Mouse (Mus musculus) midbrain, embryonic 13.5 days (tissue): ENCODE results near the gene Gm12845. TPM values are rescaled to one million over a fixed set of nuclear protein-coding genes. Genes with fewer than 3 reads are reported as not detected.

Experiments
- ATAC-seq: fragments of 200-750 bp; cut with Nextera tagmentation; 2 replicates; pipeline ENCODE4 v1.8.0; 2017; ENCODE audit warnings: mild to moderate bottlenecking, moderate TSS enrichment, moderate library complexity
- H3K27ac ChIP-seq: fragments of 300-500 bp; sonication (generic); 2 replicates; pipeline ENCODE4 v1.5.1; 2015; ENCODE audit warnings: inconsistent platforms, mild to moderate bottlenecking, moderate library complexity
- H3K27me3 ChIP-seq: fragments of 300-500 bp; sonication (generic); 2 replicates; pipeline ENCODE4 v1.6.1; 2015; ENCODE audit warnings: mild to moderate bottlenecking, inconsistent platforms
- H3K36me3 ChIP-seq: fragments of 300-500 bp; sonication (generic); 2 replicates; pipeline ENCODE4 v1.6.1; 2015; ENCODE audit warnings: mild to moderate bottlenecking, inconsistent platforms
- H3K4me1 ChIP-seq: fragments of 300-500 bp; sonication (generic); replicated peaks from 2 replicates; pipeline ENCODE4 v1.6.1; 2015; ENCODE audit warnings: inconsistent platforms
- H3K4me2 ChIP-seq: fragments of 300-500 bp; sonication (generic); replicated peaks from 2 replicates; pipeline ENCODE4 v1.6.1; 2015; ENCODE audit warnings: moderate library complexity, mild to moderate bottlenecking, inconsistent platforms
- H3K4me3 ChIP-seq: fragments of 300-500 bp; sonication (generic); replicated peaks from 2 replicates; pipeline ENCODE4 v1.5.1; 2015; ENCODE audit warnings: mild to moderate bottlenecking, inconsistent platforms
- H3K9ac ChIP-seq: fragments of 300-500 bp; sonication (generic); replicated peaks from 2 replicates; pipeline ENCODE4 v1.6.1; 2015; ENCODE audit warnings: mild to moderate bottlenecking, inconsistent platforms
- H3K9me3 ChIP-seq: fragments of 300-500 bp; sonication (generic); 2 replicates; pipeline ENCODE4 v1.6.1; 2016; ENCODE audit warnings: mild to moderate bottlenecking, inconsistent platforms
- WGBS: fragments of 180-500 bp; shearing (Covaris S2); methylation state at CpG from one replicate; pipeline ENCODE4 v1.1.7; 2015; 5-methylcytosine and 5-hydroxymethylcytosine counted together
- polyA plus RNA-seq: library from polyadenylated mRNA; unstranded; fragments of >200 nt; fragmentation: Nextera tagmentation; extraction: Ambion mirVana; gene quantifications from 2 replicates; pipeline ENCODE4 v1.2.1, GENCODE M21; 2015

Gm12845 gene
- polyA plus RNA-seq, result not detected in 2 replicates

DNA sequence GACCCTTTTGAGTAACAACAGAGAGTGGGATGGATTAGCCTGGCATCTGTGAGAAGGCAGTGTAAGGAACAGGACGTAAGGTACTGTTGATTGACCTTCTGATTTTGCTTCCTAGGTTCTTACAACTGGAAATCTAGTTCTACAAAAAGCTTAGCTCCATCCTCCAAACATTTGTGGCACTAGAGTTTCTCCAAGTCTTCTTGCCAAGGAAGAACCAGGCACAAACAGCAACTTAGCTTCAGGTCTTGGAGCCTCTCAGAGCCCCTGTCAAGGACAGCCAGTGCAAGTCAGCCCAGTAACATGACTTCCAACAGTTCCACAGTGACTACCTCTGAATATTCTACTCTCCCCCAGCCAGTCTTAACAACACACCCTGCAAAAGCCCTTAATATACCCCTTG lies at the start of gene Gm12845:
Gm12845 (plus strand) TSS at position 301 of the 400 bp plus-strand sequence.
- H3K4me2 ChIP-seq, result no peak within 1 kb of the TSS

DNA sequence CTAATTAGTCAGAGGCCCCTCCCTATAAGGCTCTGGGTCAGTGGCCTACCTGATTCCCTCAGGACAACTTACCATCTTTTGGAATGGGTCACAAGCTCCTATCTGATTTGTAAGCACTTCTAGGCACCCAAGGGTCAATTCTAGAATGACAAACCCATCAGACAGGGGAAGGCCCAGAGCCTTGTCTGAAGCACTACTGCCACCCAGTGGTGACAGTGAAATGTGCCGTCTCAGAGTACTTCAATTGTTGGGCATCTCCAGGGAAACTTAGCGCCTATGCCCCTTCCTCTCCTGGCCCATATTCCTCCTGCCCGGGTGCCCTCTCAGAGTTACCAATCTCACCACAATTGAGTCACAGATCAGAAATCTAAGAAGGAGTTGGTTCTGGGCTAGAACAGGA lies 47.3 kb upstream of the Gm12845 start:
- Histone ChIP-seq H3K9ac (no peak overlapping the region), H3K36me3 (peaks cover 74% of the 10 kb centered on the region), H3K27ac (no peak overlapping the region), H3K27me3 (no peaks in the 10 kb centered on the region), H3K4me2 (no peak overlapping the region), H3K4me1 (peaks cover 13% of the 10 kb centered on the region), H3K9me3 (no peaks in the 10 kb centered on the region), H3K4me3 (no peak overlapping the region)
- ATAC-seq, result peak; percentile 46; the same call in 1 of the 2 replicates
- 14% methylated on average over 3 of the region's 3 CpGs for WGBS

More for the DNA sequence above, at the start of gene Gm12845:
- WGBS, result 83% methylated on average over 1 of the region's 1 CpGs
- Histone ChIP-seq H3K27ac (no peak within 1 kb of the TSS), H3K4me1 (no peaks in the 10 kb centered on the region), H3K9me3 (no peaks in the 10 kb centered on the region), H3K9ac (no peak within 1 kb of the TSS), H3K4me3 (no peak within 1 kb of the TSS), H3K36me3 (no peaks in the 10 kb centered on the region), H3K27me3 (no peaks in the 10 kb centered on the region)
- ATAC-seq, result no peak

DNA sequence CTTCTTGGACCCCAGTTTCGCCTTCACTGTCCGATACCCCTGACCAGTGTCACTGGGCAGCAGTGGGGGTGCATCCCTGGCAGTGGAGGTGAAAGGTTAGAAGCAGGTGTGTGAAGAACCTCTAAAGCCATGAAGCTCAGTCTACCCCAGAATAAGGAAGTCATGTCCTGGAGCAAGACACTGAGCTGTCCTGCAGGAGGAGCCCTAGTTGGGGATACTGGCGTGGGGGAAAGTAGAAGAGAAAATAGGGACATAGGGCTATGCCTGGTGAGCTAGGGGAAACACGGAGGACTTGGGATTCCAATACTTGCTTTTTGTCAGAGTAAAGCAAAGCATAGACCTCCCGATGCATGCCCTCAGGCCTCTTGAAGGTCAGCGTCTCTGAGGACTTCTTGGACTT lies 43.2 kb upstream of the Gm12845 start:
- H3K9me3 ChIP-seq, result no peaks in the 10 kb centered on the region
- no peak overlapping the region for H3K9ac ChIP-seq
- WGBS, result 76% methylated on average over 6 of the region's 6 CpGs
- peaks cover 17% of the 10 kb centered on the region for H3K4me1 ChIP-seq
- H3K27me3 ChIP-seq, result no peaks in the 10 kb centered on the region
- H3K4me2 ChIP-seq, result peak overlapping the region; percentile 98
- no peak for ATAC-seq
- peaks cover 41% of the 10 kb centered on the region for H3K36me3 ChIP-seq
- peak overlapping the region; percentile 85 for H3K4me3 ChIP-seq
- H3K27ac ChIP-seq, result no peak overlapping the region

DNA sequence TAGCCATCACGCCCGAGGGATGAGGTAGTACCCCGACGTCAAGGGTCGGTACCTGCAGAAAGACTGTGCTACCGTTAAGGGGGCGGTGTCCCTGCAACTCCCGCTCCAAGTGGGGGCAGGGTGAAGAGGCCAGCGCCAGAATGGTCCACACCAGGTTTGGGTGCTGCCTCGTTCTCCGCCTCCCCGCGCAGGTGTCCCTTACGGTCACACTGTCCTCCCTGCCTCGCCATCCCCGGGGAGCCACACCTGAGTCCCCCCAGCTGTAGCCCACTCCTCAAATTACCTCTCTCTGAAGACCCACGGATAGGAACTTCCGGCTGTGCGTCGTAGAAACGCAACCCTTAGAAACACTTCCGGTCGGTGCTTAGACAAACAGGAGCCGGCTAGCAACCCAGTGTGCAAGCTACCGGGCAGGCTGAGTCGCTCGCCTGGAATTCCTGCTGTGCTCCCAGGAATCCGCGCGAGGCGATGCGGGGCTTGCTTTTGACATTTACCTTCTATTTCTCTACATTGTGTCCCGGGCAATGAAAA lies 42.2 kb upstream of the Gm12845 start, which contains the start of gene Dmap1:
Dmap1 (minus strand) TSS at position 343 of the 531 bp plus-strand sequence.
- Histone ChIP-seq H3K9ac (peak within 1 kb of the TSS; percentile 89), H3K27me3 (no peaks in the 10 kb centered on the region), H3K4me1 (peaks cover 17% of the 10 kb centered on the region), H3K27ac (0 out of 2 replicates have a peak within 1 kb of the TSS, but pooled peaks have one; percentile 21), H3K9me3 (no peaks in the 10 kb centered on the region), H3K4me3 (peak within 1 kb of the TSS; percentile 85), H3K4me2 (peak within 1 kb of the TSS; percentile 98), H3K36me3 (peaks cover 34% of the 10 kb centered on the region)
- WGBS, result under 1% methylated on average over 33 of the region's 33 CpGs
- ATAC-seq, result peak; percentile 91

DNA sequence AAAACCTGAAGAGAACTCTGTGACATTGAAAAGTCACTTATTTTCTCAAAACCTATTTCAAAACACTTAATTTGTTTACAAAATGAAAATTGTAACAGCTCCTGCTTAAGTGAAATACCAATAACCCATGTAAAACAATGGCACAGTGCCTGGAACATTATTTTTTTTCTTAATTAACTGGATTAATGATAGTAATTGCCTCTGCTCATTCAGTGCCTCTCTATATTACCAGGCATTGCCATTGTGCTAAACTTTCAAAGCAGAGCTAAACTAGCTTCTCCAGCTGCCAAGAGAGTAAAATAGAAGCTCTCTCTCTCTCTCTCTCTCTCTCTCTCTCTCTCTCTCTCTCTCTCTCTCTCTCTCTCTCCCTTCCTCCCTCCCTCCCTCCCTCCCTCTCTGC lies 41.7 kb upstream of the Gm12845 start:
- peak; percentile 43 for ATAC-seq
- H3K27me3 ChIP-seq, result no peaks in the 10 kb centered on the region
- 0 out of 2 replicates have a peak overlapping the region, but pooled peaks have one; percentile 21 for H3K27ac ChIP-seq
- no peaks in the 10 kb centered on the region for H3K9me3 ChIP-seq
- peaks cover 17% of the 10 kb centered on the region for H3K4me1 ChIP-seq
- H3K9ac ChIP-seq, result peak overlapping the region; percentile 89
- H3K4me2 ChIP-seq, result peak overlapping the region; percentile 98
- H3K4me3 ChIP-seq, result peak overlapping the region; percentile 85
- H3K36me3 ChIP-seq, result peaks cover 32% of the 10 kb centered on the region

DNA sequence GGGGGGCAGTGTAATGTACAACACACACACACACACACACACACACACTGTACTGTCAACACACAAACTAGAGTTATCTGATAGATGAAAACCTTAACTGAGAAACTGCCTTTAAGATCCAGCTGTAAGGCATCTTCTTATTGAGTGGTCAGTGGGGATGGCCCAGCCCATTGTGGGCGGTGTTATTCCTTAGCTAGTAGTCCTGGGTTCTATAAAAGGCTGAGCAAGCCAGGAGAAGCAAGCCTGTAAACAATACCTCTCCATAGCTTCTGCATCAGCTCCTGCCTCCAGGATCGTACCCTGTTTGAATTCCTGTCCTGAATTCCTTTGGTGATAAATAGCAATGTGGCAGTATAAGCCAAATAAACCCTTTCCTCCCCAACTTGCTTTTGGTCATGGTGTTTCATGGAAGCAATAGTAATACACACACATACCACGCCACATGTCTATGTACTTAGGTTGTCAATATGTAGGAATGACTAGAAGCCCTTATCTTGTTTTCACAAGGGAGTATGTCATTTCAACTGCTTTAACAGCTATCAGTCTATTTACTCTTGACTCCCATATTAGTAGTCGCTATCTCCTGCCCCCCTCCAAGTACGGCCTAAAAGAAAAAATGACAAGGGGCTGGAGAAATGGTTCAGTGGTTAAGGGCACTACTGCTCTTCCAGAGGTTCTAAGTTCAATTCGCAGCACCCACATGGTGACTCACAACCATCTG lies 41.0 kb upstream of the Gm12845 start:
- Histone ChIP-seq H3K27me3 (no peaks in the 10 kb centered on the region), H3K9me3 (no peaks in the 10 kb centered on the region), H3K36me3 (peaks cover 27% of the 10 kb centered on the region), H3K4me3 (no peak overlapping the region), H3K27ac (no peak overlapping the region), H3K9ac (no peak overlapping the region), H3K4me1 (peaks cover 17% of the 10 kb centered on the region), H3K4me2 (no peak overlapping the region)
- 84% methylated on average over 6 of the region's 6 CpGs for WGBS
- no peak for ATAC-seq

DNA sequence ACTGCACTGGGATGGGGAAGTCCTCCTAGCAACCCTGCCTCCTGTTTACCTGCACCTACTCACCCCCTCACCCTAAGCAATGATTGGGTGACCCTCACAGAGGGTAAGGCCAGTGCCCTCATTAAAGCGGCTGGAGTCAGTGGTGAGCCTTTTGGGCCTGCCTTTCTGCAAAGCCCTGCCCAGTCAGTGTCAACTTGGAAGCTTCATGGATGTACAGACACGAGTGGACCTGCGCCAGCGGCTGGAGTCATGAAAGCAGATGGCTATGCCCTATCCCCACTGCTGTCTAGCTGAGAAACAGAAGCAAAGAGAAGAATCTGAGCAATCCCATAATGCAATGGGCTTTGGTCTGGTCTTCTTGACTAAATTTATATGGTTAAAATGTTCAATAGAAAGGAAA lies 37.9 kb upstream of the Gm12845 start:
- Histone ChIP-seq H3K9me3 (no peaks in the 10 kb centered on the region), H3K4me3 (no peak overlapping the region), H3K27me3 (no peaks in the 10 kb centered on the region), H3K4me1 (peaks cover 7% of the 10 kb centered on the region), H3K36me3 (no peaks in the 10 kb centered on the region), H3K27ac (no peak overlapping the region), H3K9ac (no peak overlapping the region), H3K4me2 (no peak overlapping the region)
- WGBS, result 79% methylated on average over 4 of the region's 4 CpGs
- no peak for ATAC-seq

DNA sequence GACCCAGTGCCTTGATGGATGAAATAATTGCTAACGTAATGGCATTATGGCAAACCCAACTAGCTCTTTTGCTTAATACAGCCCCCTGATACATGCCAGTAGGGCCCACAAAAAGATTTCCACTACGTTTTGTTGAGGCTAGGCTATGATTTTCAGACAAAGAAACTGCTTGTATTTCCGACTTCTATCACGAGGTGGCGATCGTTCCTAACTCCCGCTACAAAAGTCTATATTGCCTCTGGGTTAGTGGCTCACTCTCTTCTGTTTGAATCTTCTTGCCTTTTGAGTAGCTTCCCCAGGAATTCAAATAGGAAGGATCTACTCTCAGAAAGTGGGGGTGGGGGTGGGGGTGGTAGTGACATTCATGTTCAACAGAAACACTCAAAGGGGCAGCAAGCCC lies 18.9 kb upstream of the Gm12845 start:
- 6% methylated on average over 7 of the region's 7 CpGs for WGBS
- H3K4me3 ChIP-seq, result no peak overlapping the region
- no peaks in the 10 kb centered on the region for H3K9me3 ChIP-seq
- no peak overlapping the region for H3K27ac ChIP-seq
- H3K4me1 ChIP-seq, result no peaks in the 10 kb centered on the region
- no peaks in the 10 kb centered on the region for H3K27me3 ChIP-seq
- ATAC-seq, result no peak
- H3K36me3 ChIP-seq, result no peaks in the 10 kb centered on the region
- H3K4me2 ChIP-seq, result no peak overlapping the region
- no peak overlapping the region for H3K9ac ChIP-seq

DNA sequence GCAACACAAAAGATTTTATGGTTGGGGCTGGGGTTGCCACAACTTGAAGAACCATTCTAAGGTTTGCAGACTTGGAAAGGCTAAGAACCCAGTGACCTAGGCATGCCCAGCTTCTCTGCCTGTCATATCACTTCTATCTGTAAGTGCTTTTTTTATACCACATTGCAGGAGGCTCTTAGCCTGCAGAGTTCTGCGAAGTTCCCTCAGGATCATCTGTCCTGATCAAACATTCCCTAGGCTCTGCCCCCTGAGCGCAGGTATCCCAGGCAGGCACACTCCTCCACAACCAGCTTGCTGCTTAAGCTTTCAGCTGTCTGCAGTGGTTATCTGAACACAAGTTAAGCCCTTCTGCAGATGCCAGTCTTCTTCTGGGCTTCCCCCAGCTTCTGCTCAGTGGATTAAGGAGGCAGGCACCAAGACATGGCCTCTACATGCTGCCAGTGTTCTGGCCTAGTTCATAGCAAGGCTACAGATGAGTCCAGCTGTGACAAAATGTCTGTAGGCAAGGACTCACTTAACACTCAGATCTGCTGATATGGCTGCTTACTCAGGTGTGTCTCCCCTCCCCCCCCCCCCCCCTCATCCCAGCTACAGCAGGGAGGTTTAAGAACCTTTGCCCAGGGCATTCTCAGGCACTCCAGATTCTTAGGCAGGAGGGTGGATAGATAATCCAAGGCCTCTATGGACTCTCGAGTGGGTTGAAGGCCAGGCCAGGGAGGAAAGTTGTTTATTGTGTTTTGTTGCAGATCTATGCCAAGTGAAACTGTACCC lies 15.2 kb upstream of the Gm12845 start:
- 78% methylated on average over 3 of the region's 3 CpGs for WGBS

DNA sequence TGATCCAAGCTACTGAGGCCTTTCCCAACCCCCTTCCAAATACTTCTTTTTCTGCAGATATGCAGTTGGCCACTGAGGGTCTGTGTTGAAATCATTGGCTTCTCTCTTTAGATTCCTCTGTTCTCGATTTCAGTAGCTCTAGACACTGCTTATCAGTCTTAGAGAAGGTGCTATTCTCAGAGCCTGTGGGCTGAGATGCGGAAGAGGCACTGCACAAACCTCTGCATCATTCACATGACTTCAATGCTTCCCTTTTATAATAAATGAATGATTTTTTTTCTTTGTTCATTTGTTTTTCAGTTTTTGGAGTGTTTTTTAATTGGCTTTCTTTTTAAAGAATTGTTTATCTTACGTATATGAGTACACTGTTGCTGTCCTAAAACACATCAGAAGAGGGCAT lies 11.9 kb upstream of the Gm12845 start:
- no peaks in the 10 kb centered on the region for H3K4me1 ChIP-seq
- H3K9ac ChIP-seq, result no peak overlapping the region
- no peak overlapping the region for H3K4me3 ChIP-seq
- ATAC-seq, result no peak
- 81% methylated on average over 3 of the region's 3 CpGs for WGBS
- no peak overlapping the region for H3K27ac ChIP-seq
- no peak overlapping the region for H3K4me2 ChIP-seq
- no peaks in the 10 kb centered on the region for H3K9me3 ChIP-seq
- H3K36me3 ChIP-seq, result no peaks in the 10 kb centered on the region
- H3K27me3 ChIP-seq, result no peaks in the 10 kb centered on the region

More for the DNA sequence above, 15.2 kb upstream of the Gm12845 start:
- Histone ChIP-seq H3K4me1 (no peaks in the 10 kb centered on the region), H3K36me3 (no peaks in the 10 kb centered on the region), H3K4me2 (no peak overlapping the region), H3K4me3 (no peak overlapping the region), H3K9ac (no peak overlapping the region), H3K9me3 (no peaks in the 10 kb centered on the region), H3K27me3 (no peaks in the 10 kb centered on the region), H3K27ac (no peak overlapping the region)
- ATAC-seq, result no peak

DNA sequence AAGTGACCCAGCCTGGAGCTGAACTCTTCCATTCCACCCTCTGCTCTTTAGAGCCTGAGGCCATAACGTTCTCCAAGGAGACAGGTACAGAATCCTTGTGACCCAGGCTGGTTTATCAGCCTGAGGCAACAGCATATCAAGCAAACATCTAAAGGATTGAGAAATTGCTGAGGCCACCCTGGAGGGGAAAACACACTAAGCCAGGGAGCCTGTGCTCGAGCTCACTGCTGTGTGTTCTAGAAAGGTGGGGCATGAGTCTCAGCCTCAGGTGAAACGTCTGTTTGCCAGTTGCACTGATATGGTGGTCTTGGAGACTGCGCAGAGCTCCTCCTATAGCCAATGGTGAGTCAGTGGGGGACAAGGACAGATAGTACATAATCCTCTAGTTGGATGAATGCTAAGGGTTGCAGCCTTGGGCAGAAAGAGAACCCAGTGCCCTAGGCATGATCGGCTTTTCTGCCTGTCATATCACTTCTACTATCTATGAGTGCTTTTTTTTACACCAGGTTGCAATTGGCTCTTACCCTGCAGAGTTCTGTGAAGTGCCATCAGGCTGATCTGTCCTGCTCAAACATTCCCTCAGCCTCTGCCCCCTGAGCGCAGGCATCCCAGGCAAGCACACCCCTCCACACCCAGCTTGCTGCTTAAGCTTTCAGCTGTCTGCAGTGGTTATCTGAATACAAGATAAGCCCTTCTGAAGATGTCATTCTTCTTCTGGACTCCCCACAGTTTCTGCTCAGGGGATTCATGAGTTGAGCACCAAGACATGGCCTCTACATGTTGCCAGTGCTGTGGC lies 10.7 kb upstream of the Gm12845 start:
- WGBS, result 74% methylated on average over 6 of the region's 6 CpGs

More for the DNA sequence above, 10.7 kb upstream of the Gm12845 start:
- H3K27me3 ChIP-seq, result no peaks in the 10 kb centered on the region
- no peak overlapping the region for H3K27ac ChIP-seq
- no peaks in the 10 kb centered on the region for H3K36me3 ChIP-seq
- no peaks in the 10 kb centered on the region for H3K4me1 ChIP-seq
- H3K9ac ChIP-seq, result no peak overlapping the region
- H3K9me3 ChIP-seq, result no peaks in the 10 kb centered on the region
- H3K4me3 ChIP-seq, result no peak overlapping the region
- ATAC-seq, result no peak
- no peak overlapping the region for H3K4me2 ChIP-seq
